Mouse (Mus musculus) lung, adult 2 months (tissue): Measurements from ENCODE around the gene Sprr1b. TPM values are rescaled to one million over a fixed set of nuclear protein-coding genes. Genes with fewer than 3 reads are reported as not detected.
"Not testable (repeated sequence)": the region's sequence is repeated elsewhere in the genome, so short reads cannot be mapped to it uniquely, and the experiment has no call there.

ENCODE experiments used
- DNase-seq: peaks from one replicate; pipeline ENCODE4 v3.0.0; 2022
- H3K4me1 ChIP-seq: fragments of 200-500 bp; 2 replicates; pipeline ENCODE4 v1.6.1; 2011; ENCODE audit warnings: low read length; ENCODE audit not compliant: control insufficient read depth, insufficient read depth
- H3K4me3 ChIP-seq: fragments of 200-500 bp; replicated peaks from 2 replicates; pipeline ENCODE3; 2011; ENCODE audit warnings: low read depth, mild to moderate bottlenecking, control low read depth, low read length; ENCODE audit errors: extremely low read depth
- CTCF ChIP-seq: fragments of 200-500 bp; IDR thresholded peaks from 2 replicates; pipeline ENCODE4 v1.5.1; 2011; ENCODE audit warnings: mild to moderate bottlenecking, low read length, control low read depth; ENCODE audit not compliant: insufficient read depth
- POLR2A ChIP-seq: fragments of 200-500 bp; IDR thresholded peaks from 2 replicates; pipeline ENCODE4 v1.6.1; 2011; ENCODE audit warnings: low read depth, mild to moderate bottlenecking, control low read depth, low read length, borderline replicate concordance; ENCODE audit errors: extremely low read depth
- WGBS: fragments of 180-500 bp; shearing (Covaris S2); methylation state at CpG from one replicate; pipeline ENCODE4 v1.1.7; 2018; 5-methylcytosine and 5-hydroxymethylcytosine counted together
- polyA plus RNA-seq: library from polyadenylated mRNA; depleted of rRNA; stranded (reverse); fragments of >200 nt; gene quantifications from 2 replicates; pipeline ENCODE4 v1.2.3, GENCODE M21; 2012; rRNA removed

Sprr1b gene
- 48.2 TPM in 1 of 2 replicates, not detected in the other for polyA plus RNA-seq

DNA sequence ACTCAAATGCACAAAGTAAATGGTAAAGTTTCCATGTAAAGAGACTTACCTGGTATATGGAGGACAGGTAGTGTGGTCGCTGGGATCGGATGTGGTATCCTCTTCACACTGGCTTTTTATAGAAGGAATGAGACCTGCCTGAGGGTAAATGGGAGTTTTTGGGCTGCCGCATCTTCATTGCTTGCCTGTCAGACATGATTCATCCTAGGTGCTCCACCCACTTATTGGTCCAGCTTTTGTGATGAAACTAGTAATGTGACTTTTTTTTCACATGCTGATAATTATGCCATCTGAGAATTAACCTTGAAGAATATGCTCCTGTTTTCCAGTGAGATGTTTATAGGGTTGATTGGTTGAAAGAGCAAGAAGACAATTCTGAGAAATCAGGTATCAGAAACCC is at the start of gene Sprr1b:
Gene Sprr1b, minus strand, starts transcription at position 101 of the 400 bp plus-strand sequence.
- Histone ChIP-seq H3K4me3 (no peak within 1 kb of the TSS), H3K4me1 (no peaks in the 10 kb centered on the region)
- DNase-seq = no peak
- 90% methylated on average over 3 of the region's 3 CpGs for WGBS
- no peak for TF ChIP-seq CTCF

DNA sequence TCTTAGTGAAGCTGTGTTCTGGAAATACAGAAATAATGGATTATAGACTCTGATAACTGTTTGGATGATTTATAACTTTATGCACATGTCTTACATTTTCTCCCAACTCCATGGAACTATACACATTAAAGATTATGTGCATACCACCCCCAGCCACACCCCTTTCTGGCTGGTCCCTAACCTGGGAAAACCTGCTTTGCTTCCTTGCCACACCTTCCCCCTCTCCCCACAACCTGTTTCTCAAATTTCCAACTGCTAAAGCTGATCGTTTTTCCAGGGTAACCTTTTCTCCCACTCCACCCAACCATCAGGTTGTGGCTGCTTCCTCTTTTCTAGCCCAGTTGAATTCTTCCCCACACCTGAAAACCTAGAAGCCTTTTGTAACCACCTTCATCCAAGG is 47.7 kb upstream of the Sprr1b start:
- WGBS = 22% methylated on average over 1 of the region's 1 CpGs
- Histone ChIP-seq H3K4me3 (no peak overlapping the region), H3K4me1 (no peaks in the 10 kb centered on the region)
- DNase-seq = no peak
- TF ChIP-seq POLR2A (no peak), CTCF (no peak)

DNA sequence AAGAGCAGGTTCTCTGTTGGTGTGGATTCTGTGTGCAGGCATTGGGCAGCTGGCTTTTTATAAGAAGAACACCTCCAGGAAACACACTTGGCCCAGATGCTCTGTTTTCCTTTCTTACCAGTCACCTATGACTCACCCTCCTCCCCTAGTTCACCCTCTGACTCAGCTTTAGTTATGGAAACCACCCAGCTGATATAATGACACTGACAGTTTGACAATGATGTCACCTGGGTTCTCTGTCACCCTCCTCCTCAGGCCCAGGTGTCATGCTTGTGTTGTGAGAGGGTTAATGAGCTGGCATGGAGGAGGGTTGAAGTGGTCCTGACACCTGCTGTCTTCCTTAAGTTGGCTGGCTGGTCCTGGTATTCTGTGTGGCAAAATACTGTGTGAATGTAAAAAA is 47.3 kb upstream of the Sprr1b start, which contains the start of gene Sprr1a:
Gene Sprr1a, minus strand, starts transcription at position 33 of the 400 bp plus-strand sequence.
- no peaks in the 10 kb centered on the region for H3K4me1 ChIP-seq
- no peak within 1 kb of the TSS for H3K4me3 ChIP-seq
- no peak for DNase-seq
- TF ChIP-seq CTCF (no peak), POLR2A (no peak)

DNA sequence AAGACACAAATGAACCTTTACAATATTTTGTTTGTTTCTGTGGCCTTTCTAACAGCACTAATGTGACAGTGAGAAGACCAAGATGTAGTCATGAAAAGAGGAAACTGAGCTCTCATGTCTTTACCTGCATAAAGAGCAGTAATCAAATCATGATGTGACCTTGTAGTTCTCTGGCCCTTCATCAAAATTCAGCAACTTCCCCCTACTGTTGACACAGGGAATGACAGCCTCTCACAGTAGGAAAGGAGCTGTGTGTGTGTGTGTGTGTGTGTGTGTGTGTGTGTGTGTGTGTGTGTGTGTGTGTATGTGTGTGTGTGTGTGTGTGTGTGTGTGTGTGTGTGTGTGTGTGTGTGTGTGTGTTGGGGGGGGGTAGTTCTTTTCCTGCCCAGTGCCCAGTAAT is 42.7 kb upstream of the Sprr1b start:
- not testable (repeated sequence) for H3K4me1 ChIP-seq, DNase-seq, H3K4me3 ChIP-seq

DNA sequence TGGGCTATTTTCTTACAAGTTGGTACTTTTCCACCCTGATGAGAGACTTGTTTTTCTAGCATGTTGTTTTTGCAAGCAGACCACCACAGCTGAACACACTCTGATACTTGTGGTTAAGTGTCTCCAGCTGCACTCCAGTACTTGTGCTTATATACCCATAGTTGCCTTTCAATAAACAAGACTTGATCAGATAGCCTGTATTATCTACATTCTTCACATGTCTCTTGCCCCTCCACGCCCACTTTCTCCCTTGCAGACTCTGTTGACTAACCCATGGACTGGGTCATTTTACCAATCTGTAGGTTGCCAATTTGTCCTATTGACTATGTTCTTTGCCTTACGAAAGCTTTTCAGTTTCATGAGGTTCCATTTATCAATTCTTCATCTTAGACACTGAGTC is 31.5 kb upstream of the Sprr1b start:
- TF ChIP-seq POLR2A (no peak), CTCF (no peak)
- DNase-seq = no peak
- 65% methylated on average over 2 of the region's 2 CpGs for WGBS
- Histone ChIP-seq H3K4me1 (no peaks in the 10 kb centered on the region), H3K4me3 (no peak overlapping the region)

DNA sequence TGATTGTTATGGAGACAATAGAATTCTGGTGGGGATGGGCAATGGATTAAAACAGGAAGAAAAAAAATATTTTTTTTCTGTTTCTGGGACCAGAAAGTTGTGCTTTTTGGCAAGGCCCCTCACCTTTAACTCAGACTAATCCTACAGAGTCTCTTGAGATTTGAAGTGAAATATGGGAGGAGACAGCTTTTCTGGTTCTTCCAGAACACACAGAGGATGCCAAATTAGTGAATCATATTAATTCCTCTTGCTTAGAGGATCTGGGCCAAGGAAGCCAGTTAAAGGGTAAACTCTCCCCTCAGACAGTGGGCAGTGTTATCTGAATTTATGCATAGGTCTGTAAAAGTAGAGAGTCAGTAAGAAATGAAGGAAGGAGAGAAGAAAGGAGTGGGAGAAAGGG is 28.8 kb upstream of the Sprr1b start:
- Histone ChIP-seq H3K4me3 (no peak overlapping the region), H3K4me1 (no peaks in the 10 kb centered on the region)
- DNase-seq = no peak
- TF ChIP-seq POLR2A (no peak), CTCF (no peak)

DNA sequence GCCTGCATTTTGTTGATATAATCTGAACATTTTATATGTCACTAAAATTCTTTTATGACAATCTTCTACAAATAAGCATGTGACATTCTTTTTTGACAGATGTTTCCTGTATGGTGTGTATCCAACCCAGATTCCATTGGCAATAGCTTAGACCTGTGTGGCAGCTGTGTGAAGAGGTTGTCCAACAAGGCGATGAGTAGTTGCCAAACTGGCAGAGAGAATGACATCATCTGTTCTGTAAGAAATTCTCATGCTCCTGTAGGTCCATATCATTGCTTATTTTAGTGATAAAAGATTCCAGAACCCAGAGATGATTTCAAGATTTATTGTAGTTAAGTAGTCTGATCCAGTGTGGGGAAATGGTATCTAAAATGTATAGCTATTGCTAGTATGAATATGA is 28.0 kb upstream of the Sprr1b start:
- H3K4me1 ChIP-seq = no peaks in the 10 kb centered on the region
- no peak for DNase-seq
- H3K4me3 ChIP-seq = no peak overlapping the region
- no peak for TF ChIP-seq POLR2A
- TF ChIP-seq CTCF = no peak
- WGBS = 55% methylated on average over 1 of the region's 1 CpGs

DNA sequence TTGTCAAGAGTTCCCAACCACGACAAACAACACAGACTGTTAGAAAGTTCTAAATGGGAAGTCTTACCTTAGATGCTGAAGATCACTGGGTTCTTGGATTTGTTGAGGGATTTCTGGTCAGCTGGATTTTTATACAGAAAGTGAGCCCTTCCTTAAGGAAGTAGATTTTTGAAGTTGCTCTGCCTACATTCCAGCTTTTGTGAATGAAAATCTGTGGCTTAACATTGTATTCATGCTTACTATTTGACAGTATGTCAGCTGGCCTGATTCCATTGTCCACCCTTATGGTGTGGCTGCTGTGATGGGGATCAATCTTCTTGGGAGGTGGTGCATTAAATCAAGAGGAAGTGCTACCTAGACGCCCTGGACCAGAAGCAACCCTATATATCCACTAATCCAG is 20.0 kb upstream of the Sprr1b start, which contains the start of gene Sprr3:
Gene Sprr3, minus strand, starts transcription at position 101 of the 400 bp plus-strand sequence.
- TF ChIP-seq CTCF = no peak
- no peak for TF ChIP-seq POLR2A
- no peaks in the 10 kb centered on the region for H3K4me1 ChIP-seq
- 45% methylated on average over 2 of the region's 2 CpGs for WGBS
- DNase-seq = no peak
- H3K4me3 ChIP-seq = no peak within 1 kb of the TSS

DNA sequence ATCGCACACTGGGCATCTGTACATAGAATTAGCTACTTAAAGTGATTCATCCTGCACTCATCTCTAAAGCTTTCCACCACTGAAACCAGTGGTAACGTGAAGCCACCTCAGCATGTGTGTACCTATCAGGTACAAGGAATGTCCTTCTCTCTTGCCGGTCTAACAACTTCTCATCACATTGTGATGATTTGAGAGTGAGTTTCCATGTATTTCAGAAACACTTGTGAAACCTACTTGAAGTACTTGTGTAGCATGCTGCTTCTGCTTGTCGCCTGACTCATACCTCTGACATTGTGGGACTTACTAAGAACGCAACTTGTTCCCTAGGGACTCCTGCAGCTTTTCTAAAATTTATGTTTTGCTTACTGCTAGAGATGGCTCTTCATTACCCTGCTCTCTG is 16.6 kb upstream of the Sprr1b start:
- WGBS = 61% methylated on average over 5 of the region's 5 CpGs
- no peak overlapping the region for H3K4me3 ChIP-seq
- TF ChIP-seq POLR2A (no peak), CTCF (no peak)
- DNase-seq = no peak
- no peaks in the 10 kb centered on the region for H3K4me1 ChIP-seq

DNA sequence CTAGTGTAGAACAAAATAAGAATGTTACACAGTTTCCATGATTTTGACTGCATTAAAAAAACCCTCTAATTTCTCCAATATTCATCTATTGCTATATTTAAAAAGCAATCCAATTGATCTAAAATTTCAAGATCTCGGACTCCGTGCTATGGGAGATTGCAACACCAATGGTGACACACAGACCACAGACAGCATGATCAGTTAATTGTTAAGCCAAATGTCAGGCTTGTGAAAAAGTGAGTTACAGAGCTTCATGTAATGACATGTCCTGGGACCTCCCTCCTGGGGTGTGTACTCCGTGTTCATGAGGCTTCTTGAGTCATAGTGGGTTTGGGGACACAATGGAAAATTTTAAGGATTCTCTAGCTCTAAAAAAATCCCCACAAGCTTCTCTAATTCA is 1.6 kb upstream of the Sprr1b start:
- no peak for DNase-seq
- no peak overlapping the region for H3K4me3 ChIP-seq
- 83% methylated on average over 3 of the region's 3 CpGs for WGBS
- H3K4me1 ChIP-seq = no peaks in the 10 kb centered on the region
- TF ChIP-seq POLR2A (no peak), CTCF (no peak)

DNA sequence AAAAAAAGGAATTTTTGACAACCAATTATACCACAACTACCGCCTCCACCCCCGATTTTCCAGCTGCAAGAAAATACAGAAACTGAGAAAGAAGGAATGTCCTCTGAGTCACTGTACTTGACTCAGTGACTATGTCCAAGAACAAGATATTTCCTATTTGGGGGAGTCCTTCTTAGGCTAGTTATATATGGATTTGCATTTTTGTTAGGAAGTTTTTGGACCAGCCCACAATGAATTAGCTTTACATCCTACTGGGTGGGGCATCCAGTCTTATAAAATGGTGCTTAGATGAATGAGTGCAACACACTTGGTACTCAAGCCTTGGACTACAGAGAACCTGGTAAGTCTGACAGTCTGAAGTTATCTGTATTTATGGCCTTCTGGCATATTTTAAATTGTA is 6.3 kb downstream of the Sprr1b start, which contains the start of gene Sprr2k:
Gene Sprr2k, plus strand, starts transcription at position 301 of the 400 bp plus-strand sequence.
- no peak for DNase-seq
- WGBS = 89% methylated on average over 2 of the region's 2 CpGs
- H3K4me1 ChIP-seq = no peaks in the 10 kb centered on the region

More for the DNA sequence above, 6.3 kb downstream of the Sprr1b start, which contains the start of gene Sprr2k:
- H3K4me3 ChIP-seq = no peak within 1 kb of the TSS
- TF ChIP-seq POLR2A (no peak), CTCF (no peak)
